Mouse (Mus musculus): ENCODE measurements around the gene Tmem199. TPM values are rescaled to one million over a fixed set of nuclear protein-coding genes. Genes with fewer than 3 reads are reported as not detected.
A peak's percentile ranks its signal among the peaks of the same experiment; 100 is the strongest.

Tmem199 gene
- total RNA-seq, 1 experiment from 2014 or later: 26.3 TPM

DNA sequence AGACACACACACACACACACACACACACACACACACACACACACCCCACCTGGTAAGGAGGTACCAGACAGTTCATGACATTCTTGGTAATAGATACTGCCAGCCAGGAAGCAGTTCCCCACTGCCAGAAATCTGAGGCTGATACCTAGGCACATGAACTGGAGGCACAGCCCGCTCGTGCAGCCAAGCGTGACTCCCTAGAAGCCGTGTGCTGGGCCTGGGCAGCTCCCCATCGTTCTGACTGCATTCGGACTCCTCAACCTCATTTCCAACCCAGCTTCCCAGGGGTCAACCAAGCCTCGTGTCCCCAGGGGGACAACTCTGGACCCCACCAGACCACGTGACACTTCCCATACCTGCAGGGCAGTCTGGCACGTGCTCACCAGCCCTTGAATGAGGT, 16.7 kb upstream of the Tmem199 start:
- no peak for DNase-seq

DNA sequence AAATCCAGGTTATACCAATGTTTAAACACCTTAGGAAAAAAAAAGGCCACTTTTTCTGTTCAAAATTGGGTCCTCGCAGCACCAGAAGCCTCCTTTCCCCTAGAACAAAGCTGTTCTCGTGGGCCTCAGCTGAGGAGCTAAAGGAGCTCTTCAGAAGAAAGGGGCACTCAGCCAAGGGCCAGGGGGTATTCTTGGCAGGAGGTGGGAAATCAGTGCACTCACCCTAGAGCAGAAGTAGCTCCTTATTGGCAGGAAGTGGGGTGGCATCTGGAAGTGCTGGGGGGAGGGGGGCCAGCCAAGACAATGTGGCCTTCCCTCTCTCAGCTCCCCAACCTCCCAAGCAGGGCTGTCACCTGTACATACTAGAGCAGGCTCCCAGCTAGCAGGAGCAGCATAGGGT, 12.9 kb upstream of the Tmem199 start:
- no peak for DNase-seq

DNA sequence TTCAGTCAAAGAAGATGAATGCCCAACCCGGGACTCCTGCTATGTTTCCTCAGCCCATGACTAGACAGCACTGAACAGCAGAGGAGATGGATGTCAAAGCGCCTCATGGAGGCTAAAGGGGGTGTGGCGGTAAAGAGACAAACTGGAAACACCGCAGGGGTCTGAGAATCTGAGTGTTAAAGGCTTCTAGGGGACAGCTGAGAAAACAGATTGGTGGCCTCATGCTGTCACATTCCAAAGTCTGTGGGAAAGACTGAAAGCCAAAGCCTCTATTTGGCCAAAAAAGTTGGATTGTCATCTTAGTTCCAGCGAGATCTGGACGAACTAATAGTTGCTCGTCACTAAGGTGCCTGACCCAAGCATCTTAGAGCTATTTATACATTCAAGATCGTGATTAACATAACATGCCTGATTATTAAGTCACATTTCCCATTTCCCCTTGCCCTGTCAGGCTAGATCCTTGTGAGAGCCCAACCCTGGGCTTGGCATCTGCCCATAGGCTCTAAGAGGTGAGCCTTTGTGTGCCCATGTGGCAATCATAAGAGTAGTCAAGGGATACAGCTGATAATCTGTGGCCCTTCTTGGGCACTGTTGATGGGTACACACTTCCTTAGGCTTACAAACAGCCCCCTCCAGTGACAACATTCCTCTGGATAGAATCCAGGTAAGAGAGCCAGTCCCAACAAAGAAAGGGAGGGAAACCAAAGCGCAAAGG, 11.4 kb upstream of the Tmem199 start:
- no peak for DNase-seq

DNA sequence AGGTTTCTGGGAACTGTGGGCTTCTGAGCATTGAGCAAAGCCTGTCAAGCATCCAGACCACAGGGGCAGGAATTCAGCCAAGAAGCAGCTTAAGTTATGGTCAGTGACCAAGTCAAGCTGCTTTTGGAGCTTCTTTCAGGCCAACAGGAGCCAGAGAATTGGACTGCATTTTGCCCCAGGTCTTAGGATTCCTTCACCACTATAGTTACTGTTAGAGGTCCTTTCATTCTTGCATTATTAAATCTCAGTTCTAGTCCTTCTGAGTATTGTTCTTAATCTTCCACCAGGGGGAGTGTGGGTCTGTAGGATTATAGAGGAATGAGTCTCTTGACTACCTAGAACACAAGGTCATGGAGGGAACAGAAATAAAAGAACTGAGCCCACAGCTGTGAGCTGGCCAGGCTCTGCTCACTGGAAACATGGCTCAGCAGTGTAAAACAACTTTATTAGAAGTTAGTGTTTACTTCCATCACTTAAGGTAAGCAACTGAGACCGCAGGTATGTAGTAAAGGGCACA, 10.6 kb upstream of the Tmem199 start:
- DNase-seq: no peak

DNA sequence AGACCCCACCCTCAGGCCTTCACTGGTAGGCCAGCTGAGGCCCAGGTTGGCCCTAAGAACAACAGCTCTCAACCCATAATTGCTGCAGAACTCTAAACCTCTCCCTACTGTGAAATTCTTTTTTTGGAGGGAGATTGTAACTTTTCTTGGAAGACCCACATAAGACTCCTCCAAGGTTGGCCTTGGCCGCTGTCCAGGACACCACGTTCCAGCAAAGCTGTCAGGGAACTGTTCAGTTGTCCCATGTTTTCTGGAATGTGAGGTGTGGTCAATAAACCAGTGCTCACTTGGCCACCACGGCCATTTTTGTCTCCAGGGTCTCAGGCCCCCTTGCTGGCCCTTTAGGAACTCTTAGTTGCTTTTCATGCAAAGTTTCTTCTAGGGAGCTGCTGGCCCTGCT, 9.9 kb upstream of the Tmem199 start:
- no peak for DNase-seq

DNA sequence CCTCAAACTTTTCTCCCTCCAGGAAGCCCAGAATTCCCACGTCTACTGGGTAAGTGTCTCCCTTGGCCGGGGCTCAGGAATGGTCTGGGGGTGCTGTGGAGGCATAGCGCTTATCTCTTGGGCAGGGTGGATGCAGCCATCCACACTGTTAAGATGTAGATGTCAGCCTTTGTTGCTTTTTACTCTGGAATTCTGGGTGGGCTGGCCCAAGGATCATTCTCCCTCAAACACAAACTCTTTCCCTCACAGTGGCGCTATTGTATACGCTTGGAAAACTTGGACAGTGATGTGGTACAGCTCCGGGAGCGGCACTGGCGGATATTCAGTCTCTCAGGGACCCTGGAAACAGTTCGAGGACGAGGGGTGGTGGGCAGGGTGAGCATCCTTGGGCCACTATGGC, 7.0 kb upstream of the Tmem199 start:
- DNase-seq: no peak

DNA sequence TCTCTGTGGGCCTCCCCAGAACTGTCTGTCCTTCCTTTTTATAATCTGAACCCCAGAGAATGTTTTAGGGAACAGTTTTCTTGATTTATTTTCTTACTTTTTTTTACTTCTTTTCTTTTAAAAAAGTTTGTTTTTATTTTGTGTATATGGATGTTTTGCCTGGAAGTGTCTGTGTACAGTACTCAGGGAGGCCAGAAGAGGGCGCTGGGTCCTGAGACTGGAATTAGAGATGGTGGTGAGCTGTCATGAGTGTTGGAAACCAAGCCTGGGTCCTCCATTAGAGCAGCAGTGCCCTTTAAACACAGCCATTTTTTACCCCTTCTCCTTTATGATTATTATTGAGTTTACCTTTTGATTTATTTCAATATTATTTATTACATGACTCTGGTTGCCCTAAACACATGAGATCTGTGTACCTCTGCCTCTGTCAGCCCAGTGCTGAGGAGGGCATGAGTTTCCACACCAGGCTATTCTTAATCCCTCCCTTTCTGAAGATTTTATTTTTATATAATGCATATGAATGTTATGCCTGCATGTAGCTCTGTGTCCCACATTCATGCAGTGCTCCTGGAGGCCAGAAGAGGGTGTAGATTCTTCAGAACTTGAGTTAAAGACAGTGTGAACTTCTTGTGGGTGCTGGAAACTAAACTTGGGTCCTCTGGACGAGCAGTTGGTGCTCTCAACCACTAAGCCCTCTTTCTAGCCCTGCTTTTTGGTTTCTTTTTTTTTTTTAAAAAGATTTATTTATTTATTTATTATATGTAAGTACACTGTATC, 3.8 kb upstream of the Tmem199 start:
- DNase-seq: no peak

DNA sequence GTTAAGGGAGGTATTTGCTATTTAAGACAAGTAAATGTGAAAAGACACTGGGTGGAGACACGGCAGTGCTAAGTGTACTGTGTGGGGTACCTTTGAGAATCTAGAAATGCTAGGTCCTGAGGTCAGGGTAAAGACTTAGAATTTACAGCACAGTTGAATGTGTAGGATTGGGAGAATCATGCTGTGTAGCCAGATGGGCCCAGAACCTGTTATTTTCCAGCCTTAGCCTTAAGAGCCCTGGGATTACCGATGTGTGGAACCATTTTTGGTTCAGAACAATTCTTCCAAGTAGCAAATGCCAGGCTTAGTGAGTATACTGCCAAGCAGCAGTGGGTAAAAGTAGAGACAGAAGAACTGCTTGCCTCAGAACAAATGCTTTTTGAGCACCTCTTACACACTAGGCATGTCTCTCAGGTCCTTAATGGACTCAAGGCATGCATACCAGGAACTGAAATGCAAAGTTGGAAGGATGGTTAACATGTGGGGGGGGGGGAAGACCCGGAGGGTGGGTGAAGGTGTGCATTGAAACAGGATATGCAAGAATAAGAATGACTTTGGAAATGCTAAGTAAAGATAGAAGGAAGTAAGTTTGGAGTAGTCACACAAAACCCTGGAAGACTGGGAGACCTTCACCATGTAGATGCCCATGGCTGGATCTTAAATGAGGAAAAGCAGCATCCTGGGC, 1.3 kb upstream of the Tmem199 start:
- no peak for DNase-seq

DNA sequence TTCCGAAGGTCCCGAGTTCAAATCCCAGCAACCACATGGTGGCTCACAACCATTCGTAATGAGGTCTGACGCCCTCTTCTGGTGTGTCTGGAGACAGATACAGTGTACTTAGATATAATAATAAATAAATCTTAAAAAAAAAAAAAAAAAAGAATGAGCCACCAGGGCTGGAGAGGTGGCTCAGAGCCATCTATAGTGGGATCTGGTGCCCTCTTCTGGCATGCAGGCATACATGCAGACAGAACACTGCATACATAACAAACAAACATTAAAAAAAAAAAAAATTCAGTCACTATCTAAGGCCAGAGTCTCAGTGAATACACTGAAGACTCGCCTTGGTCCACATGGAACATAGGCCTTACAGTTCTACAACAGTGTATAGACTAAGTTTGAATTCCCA, 2.8 kb downstream of the Tmem199 start:
- DNase-seq: peak; percentile 60

DNA sequence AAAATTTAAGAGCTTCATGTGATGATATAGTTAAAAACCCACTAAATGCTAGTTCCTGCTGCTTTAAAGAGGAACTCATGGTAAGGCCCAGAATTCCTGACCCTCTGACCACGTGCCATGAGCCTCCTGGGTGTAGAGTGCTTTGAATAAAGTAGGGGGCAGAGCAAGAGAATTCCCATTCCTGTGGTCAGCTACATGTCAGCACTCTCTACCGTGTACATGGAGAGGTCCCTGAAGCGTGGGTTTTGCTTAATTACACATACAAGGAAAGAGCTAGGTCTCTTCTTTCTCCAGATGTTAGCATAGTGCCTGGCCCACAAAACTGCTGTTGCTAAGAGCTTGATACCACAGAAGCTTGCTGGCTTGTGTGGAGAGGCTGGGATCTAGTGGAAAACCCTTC, 6.5 kb downstream of the Tmem199 start:
- DNase-seq: no peak

DNA sequence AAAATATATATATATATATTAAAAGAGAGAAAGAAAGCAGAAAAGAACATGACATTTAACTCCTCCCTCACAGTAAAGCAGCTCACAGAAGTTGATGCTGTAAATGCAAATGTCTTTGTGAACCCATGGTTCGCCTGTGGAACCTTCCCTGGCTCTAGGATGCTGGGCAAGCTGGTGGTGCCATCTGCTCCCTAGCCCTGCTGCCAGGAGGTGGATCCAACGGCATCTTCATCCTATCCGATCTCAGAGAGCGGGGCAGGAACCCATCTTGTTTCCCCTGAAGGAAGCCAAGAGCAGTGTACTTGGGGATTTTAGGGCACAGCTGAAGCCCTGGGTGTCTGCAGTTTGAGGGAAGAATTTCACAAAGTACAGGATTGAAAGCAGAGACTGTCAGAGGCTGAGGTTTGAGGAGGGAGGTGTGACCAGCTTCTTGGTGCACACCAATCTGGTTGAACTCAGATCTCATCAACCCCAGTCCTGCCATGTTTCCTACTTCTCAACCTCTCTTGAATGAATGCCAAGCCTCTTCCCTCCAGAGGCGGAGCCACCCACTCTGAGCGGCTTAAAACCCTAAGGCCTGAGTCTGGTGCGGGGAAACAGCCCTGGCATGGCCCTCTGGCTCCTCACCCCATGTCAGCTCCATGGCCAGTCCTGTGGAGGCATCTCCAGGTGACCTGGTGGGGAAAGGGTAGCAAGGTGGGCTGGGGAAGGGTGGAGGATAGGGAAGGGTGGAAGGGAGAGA, 8.9 kb downstream of the Tmem199 start, which contains the start of gene Sebox:
Gene Sebox (plus strand): TSS at position 539 of the 742 bp plus-strand sequence.
- DNase-seq: no peak

DNA sequence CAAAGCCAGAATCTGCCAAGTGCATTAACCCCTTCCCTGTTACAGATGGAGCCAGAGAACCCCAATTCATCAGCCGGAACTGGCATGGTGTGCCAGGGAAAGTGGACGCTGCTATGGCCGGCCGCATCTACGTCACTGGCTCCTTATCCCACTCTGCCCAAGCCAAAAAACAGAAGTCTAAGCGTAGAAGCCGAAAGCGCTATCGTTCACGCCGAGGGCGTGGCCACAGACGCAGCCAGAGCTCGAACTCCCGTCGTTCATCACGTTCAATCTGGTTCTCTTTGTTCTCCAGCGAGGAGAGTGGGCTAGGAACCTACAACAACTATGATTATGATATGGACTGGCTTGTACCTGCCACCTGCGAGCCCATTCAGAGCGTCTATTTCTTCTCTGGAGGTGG, 10.4 kb downstream of the Tmem199 start:
- DNase-seq: no peak

DNA sequence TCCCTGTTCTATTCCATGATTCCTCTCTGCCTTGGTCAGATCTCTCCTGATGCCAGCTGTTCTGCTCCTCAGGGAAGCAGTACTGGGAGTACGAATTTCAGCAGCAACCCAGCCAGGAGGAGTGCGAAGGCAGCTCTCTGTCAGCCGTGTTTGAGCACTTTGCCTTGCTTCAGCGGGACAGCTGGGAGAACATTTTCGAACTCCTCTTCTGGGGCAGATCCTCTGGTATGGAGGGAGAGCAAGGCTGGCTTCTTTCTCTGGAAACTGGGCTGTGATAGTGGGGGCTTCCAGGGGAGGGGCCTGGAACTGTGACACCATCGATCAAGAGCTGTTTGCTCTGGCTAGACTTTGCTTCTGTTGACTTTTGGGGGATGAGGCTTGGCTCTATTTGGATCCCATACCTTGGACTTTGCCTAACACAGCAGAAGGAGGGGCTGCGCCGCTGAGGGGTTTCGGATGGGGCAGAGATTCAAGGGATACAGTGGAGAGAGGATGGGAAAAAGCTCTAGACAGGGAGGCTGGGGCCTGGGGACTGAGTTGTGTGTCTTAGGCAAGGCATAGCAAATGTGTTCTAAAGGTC, 11.3 kb downstream of the Tmem199 start:
- no peak for DNase-seq

DNA sequence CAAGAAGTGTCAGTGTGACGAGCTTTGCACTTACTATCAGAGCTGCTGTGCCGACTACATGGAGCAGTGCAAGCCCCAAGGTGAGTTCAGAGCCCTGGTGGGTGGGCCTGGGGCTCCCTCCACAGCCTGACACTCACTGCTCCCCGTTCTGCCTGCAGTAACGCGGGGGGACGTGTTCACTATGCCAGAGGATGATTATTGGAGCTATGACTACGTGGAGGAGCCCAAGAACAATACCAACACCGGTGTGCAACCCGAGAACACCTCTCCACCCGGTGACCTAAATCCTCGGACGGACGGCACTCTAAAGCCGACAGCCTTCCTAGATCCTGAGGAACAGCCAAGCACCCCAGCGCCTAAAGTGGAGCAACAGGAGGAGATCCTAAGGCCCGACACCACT, 12.4 kb downstream of the Tmem199 start:
- no peak for DNase-seq

DNA sequence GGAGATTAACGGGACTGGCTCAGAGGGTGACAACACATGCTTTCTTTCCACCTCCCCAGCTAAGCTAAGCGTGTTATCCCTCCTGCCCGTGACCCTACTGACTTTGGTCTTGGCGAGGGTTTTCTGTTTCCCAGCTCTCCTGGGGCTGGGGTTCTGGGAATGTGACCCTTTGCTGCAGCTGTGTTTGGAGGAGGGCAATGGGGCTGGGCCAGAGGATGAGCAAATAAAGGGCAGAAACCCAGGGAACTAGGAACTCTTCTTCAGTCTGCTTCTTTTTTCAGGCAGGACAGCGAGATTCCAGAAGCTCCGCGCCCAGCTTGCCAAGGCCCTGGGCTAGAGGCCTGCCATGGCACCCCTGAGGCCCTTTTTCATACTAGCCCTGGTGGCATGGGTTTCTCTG, 13.0 kb downstream of the Tmem199 start, which contains the start of gene Vtn:
Gene Vtn (plus strand): TSS at position 88 of the 400 bp plus-strand sequence.
- no peak for DNase-seq

DNA sequence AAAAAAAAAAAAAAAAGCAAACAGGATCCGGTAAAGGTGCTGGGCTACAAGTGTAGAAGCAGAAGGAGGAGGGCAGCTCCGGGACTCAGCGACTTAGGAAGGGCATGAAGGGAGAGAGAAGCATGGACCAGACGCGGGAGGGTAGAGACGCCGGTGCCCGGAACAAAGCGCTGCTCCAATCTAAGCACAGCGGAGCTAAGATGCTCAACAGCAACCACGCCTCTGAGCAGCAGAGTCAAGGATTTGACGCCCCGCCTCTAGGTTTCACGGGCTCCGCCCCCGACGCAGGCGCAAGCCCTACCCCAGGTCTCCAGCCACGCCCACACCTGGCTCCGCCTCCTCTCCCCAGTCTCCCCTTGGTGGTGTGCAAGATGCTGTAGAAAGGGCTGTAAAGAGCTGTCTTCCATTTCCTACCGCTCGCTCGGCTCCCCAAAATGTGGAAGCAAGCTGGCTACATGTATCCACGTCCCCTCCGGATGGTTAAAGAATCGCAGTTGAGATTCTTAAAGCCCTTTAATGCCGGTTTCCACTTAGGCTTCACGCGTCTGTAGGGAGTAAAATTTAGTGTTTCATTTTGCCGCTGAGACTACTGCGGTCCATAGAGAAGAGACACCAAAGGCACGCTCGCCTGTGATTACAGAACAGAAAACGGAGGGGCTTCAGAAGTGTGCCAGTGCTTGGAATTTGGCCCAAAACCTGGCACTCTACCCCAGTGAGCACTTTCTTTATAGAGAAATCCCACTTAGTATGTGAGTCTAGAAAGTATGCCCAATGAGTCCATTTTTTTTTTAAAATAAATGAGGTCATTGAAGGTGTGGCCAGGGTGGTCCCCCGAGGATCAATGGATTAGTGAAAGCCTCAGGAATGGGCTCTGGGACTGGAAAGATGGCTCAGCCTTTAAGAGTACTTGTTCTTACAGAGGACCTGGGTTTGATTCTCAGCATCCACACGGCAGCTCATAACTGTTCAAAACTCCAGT, 14.1 kb downstream of the Tmem199 start, which contains the start of gene Sarm1:
Gene Sarm1 (minus strand): TSS at position 211 of the 979 bp plus-strand sequence.
- peak; percentile 96 for DNase-seq

DNA sequence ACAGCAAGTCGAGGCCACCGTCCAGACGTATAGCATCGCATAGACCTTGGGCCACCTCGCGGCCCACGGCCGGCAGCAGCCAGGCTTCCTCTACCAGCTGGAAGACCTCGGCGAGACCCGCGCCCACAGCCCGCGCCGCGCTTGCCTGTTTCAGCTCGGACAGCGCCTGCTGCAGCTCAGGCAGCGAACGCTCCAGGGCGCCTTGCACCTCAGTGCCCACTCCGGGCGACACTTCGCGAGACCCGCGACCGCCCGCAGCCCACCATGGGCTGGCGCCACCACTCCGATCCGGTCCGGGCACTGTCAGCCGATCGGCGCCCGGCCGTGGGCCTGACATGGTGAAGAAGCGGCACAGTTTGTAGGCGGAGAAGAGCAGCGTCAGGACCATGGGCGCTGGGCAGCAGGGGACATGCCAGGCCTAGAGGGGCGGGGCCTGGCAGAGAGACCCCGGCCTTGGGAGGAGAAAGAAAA, 14.9 kb downstream of the Tmem199 start:
- peak; percentile 59 for DNase-seq

DNA sequence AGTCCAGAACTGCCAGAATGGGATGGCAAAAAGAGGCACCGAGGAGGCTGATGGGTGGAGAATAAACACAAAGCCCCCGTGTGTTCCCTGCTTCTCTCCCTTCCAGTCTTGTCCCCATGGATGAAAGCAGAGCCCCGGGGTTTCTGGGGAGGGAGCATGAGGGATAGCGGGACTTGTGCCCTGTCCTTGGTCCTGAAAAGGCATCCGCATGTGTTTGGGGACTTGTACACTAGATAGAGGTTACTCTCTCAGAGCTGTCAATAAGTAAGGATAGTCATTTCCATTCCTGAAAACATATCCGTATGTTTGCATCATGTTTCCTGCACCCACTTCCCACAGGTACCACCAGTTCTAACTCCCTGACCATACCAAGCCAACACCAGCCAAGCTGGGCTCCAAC, 16.1 kb downstream of the Tmem199 start:
- DNase-seq: peak; percentile 73

DNA sequence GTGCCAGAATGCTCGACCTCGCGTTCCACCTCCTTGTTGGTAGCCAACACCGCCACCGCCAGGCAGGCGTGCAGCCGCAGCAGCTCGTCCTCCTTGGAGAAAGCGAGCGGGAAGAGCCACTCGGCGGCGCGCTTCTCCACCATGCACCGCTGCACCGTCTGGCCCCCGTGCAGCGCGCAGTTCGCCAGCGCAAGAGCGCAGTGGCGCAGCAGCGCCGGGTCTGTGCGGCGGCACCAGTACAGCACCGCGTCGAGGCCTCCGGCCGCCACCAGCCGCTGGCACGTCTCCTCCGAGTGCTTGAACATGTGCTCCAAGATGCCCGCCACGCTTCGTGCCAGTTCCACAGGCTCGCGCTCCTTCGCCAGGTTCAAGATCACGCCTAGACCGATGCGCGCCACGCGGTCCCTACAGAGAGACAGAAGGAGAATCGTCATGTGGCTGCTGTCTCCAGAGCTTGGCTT, 21.2 kb downstream of the Tmem199 start:
- peak; percentile 56 for DNase-seq

DNA sequence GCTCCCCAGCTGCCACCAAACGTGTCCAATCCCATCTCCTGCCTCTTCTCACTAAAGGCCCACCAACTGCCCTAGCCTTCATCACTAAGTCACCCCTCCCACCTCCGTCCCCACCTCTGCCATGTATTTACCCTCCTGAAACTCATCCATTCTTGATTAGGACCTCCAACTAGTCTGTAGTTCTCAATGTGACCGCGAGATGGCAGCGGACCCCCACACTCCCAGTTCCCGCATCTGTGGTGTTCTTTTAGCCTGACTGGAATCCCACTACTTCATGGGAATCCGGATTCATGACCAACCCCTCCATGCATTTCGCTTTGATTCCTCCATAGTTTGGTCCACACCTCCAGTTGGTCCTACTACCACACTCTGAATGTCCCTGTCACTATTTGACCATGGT, 23.8 kb downstream of the Tmem199 start:
- peak; percentile 83 for DNase-seq

All from adrenal gland, postnatal 14 days (tissue).